Mouse (Mus musculus) urinary bladder, postnatal 10 days (tissue): ENCODE data around the gene Gm20888.
"Not testable (repeated sequence)": the region's sequence is repeated elsewhere in the genome, so short reads cannot be mapped to it uniquely, and the experiment has no call there.

Experiments used
- DNase-seq: peaks from one replicate; pipeline ENCODE4 v3.0.0; 2022; ENCODE audit warnings: low spot score

Gene Gm20888

GRCm38 (mm10) chrY:70441582-70441981 is at the start of gene Gm20888:
TSS of gene Gm20888 (plus strand) at chrY:70441882.
- not testable (repeated sequence) for DNase-seq
